Mouse (Mus musculus) lung, embryonic 16.5 days (tissue): ENCODE measurements around the gene Galnt7. TPM values are rescaled to one million over a fixed set of nuclear protein-coding genes. Genes with fewer than 3 reads are reported as not detected.
"Not testable (repeated sequence)": the region's sequence is repeated elsewhere in the genome, so short reads cannot be mapped to it uniquely, and the experiment has no call there.

Experiments used
- ATAC-seq: fragments of 200-750 bp; cut with Nextera tagmentation; 2 replicates; pipeline ENCODE4 v1.8.0; 2017; ENCODE audit warnings: low read depth, mild to moderate bottlenecking, moderate library complexity
- H3K27ac ChIP-seq: fragments of 300-500 bp; sonication (generic); 2 replicates; pipeline ENCODE4 v1.5.1; 2014; ENCODE audit warnings: mild to moderate bottlenecking, control low read depth, low read length
- H3K27me3 ChIP-seq: fragments of 300-500 bp; sonication (generic); 2 replicates; pipeline ENCODE4 v1.6.1; 2014; ENCODE audit warnings: low read depth, low read length, mixed read lengths; ENCODE audit not compliant: control insufficient read depth, insufficient read depth
- H3K36me3 ChIP-seq: fragments of 300-500 bp; sonication (generic); 2 replicates; pipeline ENCODE4 v1.6.1; 2014; ENCODE audit warnings: low read length; ENCODE audit not compliant: control insufficient read depth, insufficient read depth
- H3K4me1 ChIP-seq: fragments of 300-500 bp; sonication (generic); replicated peaks from 2 replicates; pipeline ENCODE4 v1.6.1; 2014; ENCODE audit warnings: low read length, mixed read lengths; ENCODE audit not compliant: control insufficient read depth, insufficient read depth
- H3K4me2 ChIP-seq: fragments of 300-500 bp; sonication (generic); 2 replicates; pipeline ENCODE4 v1.6.1; 2014; ENCODE audit warnings: low read depth, low read length, control low read depth
- H3K4me3 ChIP-seq: fragments of 300-500 bp; sonication (generic); 2 replicates; pipeline ENCODE4 v1.5.1; 2014; ENCODE audit warnings: mild to moderate bottlenecking, low read length, control low read depth
- H3K9ac ChIP-seq: fragments of 300-500 bp; sonication (generic); 2 replicates; pipeline ENCODE4 v1.6.1; 2014; ENCODE audit warnings: low read length, control low read depth
- H3K9me3 ChIP-seq: fragments of 300-500 bp; sonication (generic); 2 replicates; pipeline ENCODE4 v1.6.1; 2016; ENCODE audit warnings: low read length; ENCODE audit not compliant: control insufficient read depth
- WGBS: fragments of 180-500 bp; shearing (Covaris S2); extraction: QIAGEN DNeasy Blood & Tissue Kit; methylation state at CpG from one replicate; pipeline ENCODE4 v1.1.7; 2014; 5-methylcytosine and 5-hydroxymethylcytosine counted together
- polyA plus RNA-seq: library from polyadenylated mRNA; unstranded; fragments of >200 nt; fragmentation: Nextera tagmentation; extraction: Ambion mirVana; gene quantifications from 2 replicates; pipeline ENCODE4 v1.2.1, GENCODE M21; 2015

Gene Galnt7
- polyA plus RNA-seq, 1 experiment from 2014 or later = 11.2 TPM

- Histone ChIP-seq H3K27me3 (no peaks in the 10 kb centered on the region), H3K27ac (no peak overlapping the region), H3K4me2 (no peak overlapping the region), H3K9me3 (no peaks in the 10 kb centered on the region), H3K9ac (no peak overlapping the region), H3K4me3 (no peak overlapping the region), H3K4me1 (peaks cover 3% of the 10 kb centered on the region; the same call in 1 of the 2 replicates), H3K36me3 (no peaks in the 10 kb centered on the region)
- ATAC-seq = no peak
- WGBS = 83% methylated on average over 1 of the region's 1 CpGs
These were observed 124.8 kb downstream of the Galnt7 start for GRCm38 (mm10) chr8:57528036-57528435.

- Histone ChIP-seq H3K27me3 (no peaks in the 10 kb centered on the region), H3K4me1 (no peaks in the 10 kb centered on the region), H3K9me3 (no peaks in the 10 kb centered on the region), H3K27ac (no peak overlapping the region), H3K9ac (no peak overlapping the region), H3K36me3 (peaks cover 15% of the 10 kb centered on the region), H3K4me2 (no peak overlapping the region), H3K4me3 (no peak overlapping the region)
- WGBS = 76% methylated on average over 12 of the region's 12 CpGs
- no peak for ATAC-seq
These were observed 132.5 kb downstream of the Galnt7 start for GRCm38 (mm10) chr8:57520186-57520786.

- peaks cover 7% of the 10 kb centered on the region for H3K4me1 ChIP-seq
- no peak overlapping the region for H3K27ac ChIP-seq
- peaks cover 23% of the 10 kb centered on the region for H3K36me3 ChIP-seq
- H3K9ac ChIP-seq = no peak overlapping the region
- no peak overlapping the region for H3K4me2 ChIP-seq
- 82% methylated on average over 3 of the region's 3 CpGs for WGBS
- ATAC-seq = no peak
- no peak overlapping the region for H3K4me3 ChIP-seq
- H3K9me3 ChIP-seq = no peaks in the 10 kb centered on the region
- H3K27me3 ChIP-seq = no peaks in the 10 kb centered on the region
These were observed 135.1 kb downstream of the Galnt7 start for GRCm38 (mm10) chr8:57517723-57518122.

DNA sequence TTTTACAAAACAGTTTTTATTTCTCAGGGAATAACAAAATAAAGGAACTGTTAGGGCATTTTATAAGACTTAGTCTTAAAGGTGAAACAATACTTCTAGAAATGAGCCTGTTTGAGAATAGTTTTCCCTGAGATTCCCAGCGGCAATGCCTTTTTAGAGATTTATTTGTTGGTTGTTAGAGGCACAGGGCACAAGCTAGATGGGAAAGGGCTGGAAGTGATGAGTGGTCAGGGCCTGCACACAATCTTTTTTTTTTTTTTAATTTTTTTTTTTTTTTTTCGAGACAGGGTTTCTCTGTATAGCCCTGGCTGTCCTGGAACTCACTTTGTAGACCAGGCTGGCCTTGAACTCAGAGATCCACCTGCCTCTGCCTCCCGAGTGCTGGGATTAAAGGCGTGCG is 136.1 kb downstream of the Galnt7 start:
- H3K9me3 ChIP-seq, H3K9ac ChIP-seq, H3K4me2 ChIP-seq, ATAC-seq, H3K4me3 ChIP-seq, H3K27me3 ChIP-seq, H3K27ac ChIP-seq, H3K4me1 ChIP-seq: not testable (repeated sequence)
- 77% methylated on average over 5 of the region's 5 CpGs for WGBS
- peaks cover 23% of the 10 kb centered on the region for H3K36me3 ChIP-seq

DNA sequence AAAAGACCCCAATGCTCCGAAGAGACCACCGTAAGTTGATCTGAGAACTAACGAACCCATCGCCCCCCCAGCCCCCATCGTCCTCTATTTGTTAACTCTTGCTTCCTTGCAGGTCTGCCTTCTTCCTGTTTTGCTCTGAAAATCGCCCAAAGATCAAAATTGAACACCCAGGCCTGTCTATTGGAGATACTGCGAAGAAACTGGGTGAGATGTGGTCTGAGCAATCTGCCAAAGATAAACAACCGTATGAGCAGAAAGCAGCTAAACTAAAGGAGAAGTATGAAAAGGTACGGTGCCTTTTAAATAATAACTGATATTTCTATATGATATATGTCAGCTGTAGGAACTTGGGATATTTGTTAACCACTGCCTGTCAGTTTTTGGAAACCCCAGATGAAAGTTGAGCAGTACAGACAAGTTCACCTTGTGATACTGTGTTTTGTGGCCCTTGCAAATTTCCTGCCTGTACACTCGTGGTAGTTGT is 139.6 kb downstream of the Galnt7 start:
- peak overlapping the region; percentile 100 for H3K27ac ChIP-seq
- WGBS = 4% methylated on average over 10 of the region's 10 CpGs
- peak overlapping the region; percentile 71 for H3K4me2 ChIP-seq
- ATAC-seq, H3K9me3 ChIP-seq, H3K27me3 ChIP-seq: not testable (repeated sequence)
- H3K36me3 ChIP-seq = peaks cover 23% of the 10 kb centered on the region
- H3K4me3 ChIP-seq = peak overlapping the region; percentile 90
- peak overlapping the region; percentile 100 for H3K9ac ChIP-seq
- H3K4me1 ChIP-seq = peaks cover 12% of the 10 kb centered on the region

GRCm38 (mm10) chr8:57512141-57513056 is 140.4 kb downstream of the Galnt7 start:
- Histone ChIP-seq H3K27ac (peak overlapping the region; percentile 100), H3K36me3 (peaks cover 19% of the 10 kb centered on the region), H3K4me3 (peak overlapping the region; percentile 90), H3K9ac (peak overlapping the region; percentile 100), H3K4me1 (peaks cover 12% of the 10 kb centered on the region), H3K9me3 (no peaks in the 10 kb centered on the region), H3K27me3 (no peaks in the 10 kb centered on the region), H3K4me2 (peak overlapping the region; percentile 71)
- 0% methylated on average over 51 of the region's 96 CpGs for WGBS
- ATAC-seq = peak; percentile 64

DNA sequence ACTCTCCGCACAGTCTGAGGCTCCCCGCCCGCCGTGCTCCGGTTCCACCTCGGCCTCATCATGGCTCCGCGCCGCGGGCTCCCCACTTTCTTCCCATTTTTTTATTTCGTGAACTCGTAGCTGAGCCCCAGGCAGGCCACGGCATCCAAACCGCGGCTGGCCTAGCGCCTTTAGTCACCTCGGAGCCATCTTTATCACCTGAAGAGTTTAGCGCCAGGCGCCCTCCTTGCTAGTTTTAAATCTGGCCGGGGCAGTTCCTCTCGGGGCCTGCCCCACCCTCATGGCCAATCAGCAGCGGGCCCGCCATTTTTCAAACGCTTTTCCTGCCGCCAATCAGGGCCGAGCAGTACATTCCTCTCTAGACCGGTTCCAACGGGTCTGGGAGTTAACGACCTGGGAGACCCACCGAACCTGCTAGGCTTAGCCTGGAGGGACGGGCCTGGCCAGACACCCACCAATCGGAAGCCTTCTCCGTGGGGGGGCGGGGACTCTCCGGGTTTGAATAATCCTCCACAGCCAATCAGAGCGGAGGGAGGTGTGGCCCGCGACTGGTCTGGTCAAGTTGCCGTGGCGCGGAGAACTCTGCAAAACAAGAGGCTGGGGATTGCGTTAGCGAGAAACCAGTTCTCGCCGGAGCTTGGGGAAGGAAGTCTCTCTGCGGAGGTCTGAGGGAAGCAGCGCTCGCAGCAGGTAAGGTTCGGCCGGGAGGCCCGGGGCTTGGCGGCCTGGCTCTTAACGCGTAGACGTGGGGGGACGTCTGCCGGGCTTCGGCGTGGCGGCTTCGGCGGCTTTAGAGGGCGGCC is 141.3 kb downstream of the Galnt7 start, which contains the start of gene Hmgb2:
Hmgb2 (plus strand) TSS at position 592 of the 803 bp plus-strand sequence.
- Histone ChIP-seq H3K27ac (peak within 1 kb of the TSS; percentile 100), H3K9ac (peak within 1 kb of the TSS; percentile 100), H3K27me3 (no peaks in the 10 kb centered on the region), H3K36me3 (peaks cover 15% of the 10 kb centered on the region), H3K4me1 (peaks cover 12% of the 10 kb centered on the region), H3K4me2 (peak within 1 kb of the TSS; percentile 89), H3K9me3 (no peaks in the 10 kb centered on the region), H3K4me3 (peak within 1 kb of the TSS; percentile 90)
- 0% methylated on average over 63 of the region's 63 CpGs for WGBS
- ATAC-seq = peak; percentile 99

DNA sequence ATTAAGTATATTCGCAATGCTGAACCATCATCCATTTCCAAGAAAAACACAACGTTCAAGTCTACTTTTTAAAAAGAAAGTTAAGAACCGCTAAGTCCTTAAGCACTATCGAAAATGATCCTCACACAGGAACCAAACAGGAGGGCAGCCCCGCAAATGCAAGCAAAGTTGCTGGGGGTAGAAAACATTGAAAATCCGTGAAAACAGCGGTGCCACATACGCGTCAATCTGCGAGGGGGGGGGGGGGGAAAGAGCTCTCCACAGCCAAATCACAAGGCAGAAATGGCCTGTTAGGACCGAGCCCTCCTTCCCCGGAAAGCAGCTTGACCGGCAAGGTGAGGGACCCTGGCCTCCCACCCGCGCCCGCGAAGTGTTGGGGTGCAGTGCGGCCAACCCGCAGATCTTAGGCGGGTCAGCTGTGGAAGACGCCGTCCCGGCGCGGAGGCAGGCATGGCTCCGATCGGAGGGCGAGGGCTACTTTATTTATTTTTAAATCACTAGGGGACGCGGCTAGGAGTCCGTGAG is 142.0 kb downstream of the Galnt7 start:
- peak; percentile 1; the same call in 1 of the 2 replicates for ATAC-seq
- H3K36me3 ChIP-seq = peaks cover 11% of the 10 kb centered on the region; the same call in 1 of the 2 replicates
- H3K27ac ChIP-seq = peak overlapping the region; percentile 97
- no peaks in the 10 kb centered on the region for H3K27me3 ChIP-seq
- H3K4me1 ChIP-seq = peaks cover 12% of the 10 kb centered on the region
- H3K9me3 ChIP-seq = no peaks in the 10 kb centered on the region
- H3K4me3 ChIP-seq = peak overlapping the region; percentile 69
- H3K4me2 ChIP-seq = peak overlapping the region; percentile 89
- under 1% methylated on average over 31 of the region's 31 CpGs for WGBS
- peak overlapping the region; percentile 93 for H3K9ac ChIP-seq
